Mouse (Mus musculus) mouse embryonic stem cell (cell line): ENCODE results near the gene Gm45713.
"Not testable (repeated sequence)": the region's sequence is repeated elsewhere in the genome, so short reads cannot be mapped to it uniquely, and the experiment has no call there.

Experiments
- in situ Hi-C, 2 experiments: fragments of 300-500 bp; cut with MboI; formaldehyde crosslinking; loops; 1 replicate in 1 of 2; 3 replicates in 1 of 2; pipeline ENCODE4 v1.14.3; 2019 to 2020; ENCODE audit warnings: low sequenced_read_pairs in 2 of 2, low pct_unique_long_range_greater_than_20kb in 1 of 2, mixed read lengths in 1 of 2; ENCODE audit not compliant: unreplicated experiment in 1 of 2

The Gm45713 gene

GRCm38 (mm10) chr7:45135993-45136567 is at the start of gene Gm45713, which contains the start of gene Flt3l:
Gene Gm45713, minus strand, starts transcription at chr7:45136231.
Gene Flt3l, minus strand, starts transcription at chr7:45136432.
- in situ Hi-C loops: no loop called here

GRCm38 (mm10) chr7:45183672-45184071 is 47.6 kb upstream of the Gm45713 start:
- in situ Hi-C loops: no loop called here

- in situ Hi-C loops: no loop called here
Measured at GRCm38 (mm10) chr7:45182606-45183005, 46.6 kb upstream of the Gm45713 start.

GRCm38 (mm10) chr7:45182199-45182601 is 46.2 kb upstream of the Gm45713 start:
- in situ Hi-C loops: no loop called here

- in situ Hi-C loops: no loop called here
Measured at GRCm38 (mm10) chr7:45181540-45181939, 45.5 kb upstream of the Gm45713 start.

GRCm38 (mm10) chr7:45180896-45181477 is 45.0 kb upstream of the Gm45713 start, which contains the start of gene Pth2:
Gene Pth2, plus strand, starts transcription at chr7:45180995.
- in situ Hi-C loops: no loop called here

- in situ Hi-C loops: no loop called here
Measured at GRCm38 (mm10) chr7:45179469-45179868, 43.4 kb upstream of the Gm45713 start, which contains the start of gene Gfy. Gene Gfy, minus strand, starts transcription at chr7:45179569.

- in situ Hi-C loops: no loop called here
Measured at GRCm38 (mm10) chr7:45178550-45178949, 42.5 kb upstream of the Gm45713 start.

- in situ Hi-C loops: no loop called here
Measured at GRCm38 (mm10) chr7:45176356-45176755, 40.3 kb upstream of the Gm45713 start.

GRCm38 (mm10) chr7:45175929-45176328 is 39.9 kb upstream of the Gm45713 start:
- in situ Hi-C loops: no loop called here

- in situ Hi-C loops: no loop called here
Measured at GRCm38 (mm10) chr7:45175398-45175797, 39.4 kb upstream of the Gm45713 start.

- in situ Hi-C loops: no loop called here
Measured at GRCm38 (mm10) chr7:45174567-45175280, 38.7 kb upstream of the Gm45713 start.

GRCm38 (mm10) chr7:45173772-45174171 is 37.7 kb upstream of the Gm45713 start:
- in situ Hi-C loops: not testable (repeated sequence)

- in situ Hi-C loops: no loop called here
Measured at GRCm38 (mm10) chr7:45172974-45173373, 36.9 kb upstream of the Gm45713 start.

- in situ Hi-C loops: no loop called here
Measured at GRCm38 (mm10) chr7:45169495-45169894, 33.5 kb upstream of the Gm45713 start.

- in situ Hi-C loops: no loop called here
Measured at GRCm38 (mm10) chr7:45168656-45169055, 32.6 kb upstream of the Gm45713 start.

GRCm38 (mm10) chr7:45167761-45168445 is 31.9 kb upstream of the Gm45713 start:
- in situ Hi-C loops: no loop called here

- in situ Hi-C loops: no loop called here
Measured at GRCm38 (mm10) chr7:45166950-45167401, 30.9 kb upstream of the Gm45713 start.

- in situ Hi-C loops: no loop called here
Measured at GRCm38 (mm10) chr7:45165701-45166100, 29.7 kb upstream of the Gm45713 start.
